Mouse (Mus musculus) mouse embryonic stem cell (cell line): Measurements from ENCODE around the gene Kmt2b.

Experiments used
- in situ Hi-C, 2 experiments: fragments of 300-500 bp; cut with MboI; formaldehyde crosslinking; loops; 1 replicate in 1 of 2; 3 replicates in 1 of 2; pipeline ENCODE4 v1.14.3; 2019 to 2020; ENCODE audit warnings: low sequenced_read_pairs in 2 of 2, low pct_unique_long_range_greater_than_20kb in 1 of 2, mixed read lengths in 1 of 2; ENCODE audit not compliant: unreplicated experiment in 1 of 2

Kmt2b gene

GRCm38 (mm10) chr7:30604944-30605343, 16.4 kb upstream of the Kmt2b start:
- in situ Hi-C loops = no loop called here

- in situ Hi-C loops = no loop called here
Observed at GRCm38 (mm10) chr7:30604424-30604823, 15.9 kb upstream of the Kmt2b start.

- in situ Hi-C loops = no loop called here
Observed at GRCm38 (mm10) chr7:30602583-30602982, 14.1 kb upstream of the Kmt2b start.

- in situ Hi-C loops = no loop called here
Observed at GRCm38 (mm10) chr7:30600651-30601050, 12.1 kb upstream of the Kmt2b start.

DNA sequence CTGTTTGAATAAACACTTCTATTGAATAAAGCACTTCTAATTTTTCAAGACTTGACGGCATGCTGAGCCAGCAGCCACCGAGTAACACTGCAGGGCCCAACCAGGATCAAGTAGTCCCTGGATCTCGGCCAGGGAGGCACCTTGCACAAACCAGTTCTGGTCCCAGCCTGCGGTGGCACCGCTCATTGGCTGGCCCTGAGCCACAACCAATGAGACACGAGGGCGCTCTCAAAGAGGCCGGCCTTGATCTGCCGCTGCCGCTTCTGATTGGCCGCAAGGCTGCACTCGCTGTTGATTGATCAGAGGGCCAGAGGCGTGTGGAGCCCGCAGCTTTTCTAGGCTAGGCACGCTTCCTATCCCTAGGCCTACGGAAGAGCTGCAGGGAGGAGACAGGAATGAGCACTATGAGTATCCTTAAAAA, 11.4 kb upstream of the Kmt2b start:
- in situ Hi-C loops = no loop called here

DNA sequence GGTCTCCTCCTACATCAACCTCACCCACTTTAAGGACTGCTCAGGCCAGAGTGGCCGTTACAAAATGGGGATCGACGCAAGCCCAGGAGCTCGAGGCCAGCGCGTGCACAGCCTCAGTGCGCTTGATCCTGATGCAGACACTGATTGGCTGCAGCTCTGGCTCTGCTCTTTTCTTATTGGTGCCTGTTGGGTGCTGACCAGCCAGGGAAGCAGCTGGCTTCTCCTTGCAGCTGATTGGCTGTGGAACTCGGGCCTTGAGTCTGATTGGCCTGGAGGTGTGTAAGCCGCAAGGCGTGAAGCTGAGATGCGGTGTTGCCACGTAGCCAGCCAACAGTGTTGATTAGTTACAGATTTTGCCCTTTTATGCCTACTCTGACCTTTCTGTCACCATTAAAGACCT, 10.3 kb upstream of the Kmt2b start, which contains the start of gene Zbtb32:
TSS of gene Zbtb32 (minus strand) at position 124 of the 400 bp plus-strand sequence.
- in situ Hi-C loops = no loop called here

DNA sequence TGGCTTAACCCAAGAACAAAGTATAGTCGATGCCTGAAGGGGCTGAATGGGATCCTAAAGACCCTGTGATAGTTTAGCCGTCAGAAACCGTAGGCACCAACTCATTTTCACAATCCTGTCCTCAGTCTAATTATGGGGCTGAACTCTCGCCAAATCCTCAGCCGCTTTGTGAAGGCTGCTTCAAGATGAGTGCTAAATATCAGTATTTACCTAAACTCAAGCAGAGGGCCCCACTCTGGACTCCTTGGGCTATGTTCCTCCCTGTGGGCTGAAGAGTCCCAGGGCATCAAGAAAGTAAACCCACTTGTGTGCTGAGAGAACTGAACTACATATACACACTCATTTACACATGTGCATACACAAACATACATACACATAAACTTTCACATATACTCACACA, 8.3 kb upstream of the Kmt2b start:
- in situ Hi-C loops = no loop called here

- in situ Hi-C loops = no loop called here
Observed at GRCm38 (mm10) chr7:30596093-30596492, 7.6 kb upstream of the Kmt2b start.

DNA sequence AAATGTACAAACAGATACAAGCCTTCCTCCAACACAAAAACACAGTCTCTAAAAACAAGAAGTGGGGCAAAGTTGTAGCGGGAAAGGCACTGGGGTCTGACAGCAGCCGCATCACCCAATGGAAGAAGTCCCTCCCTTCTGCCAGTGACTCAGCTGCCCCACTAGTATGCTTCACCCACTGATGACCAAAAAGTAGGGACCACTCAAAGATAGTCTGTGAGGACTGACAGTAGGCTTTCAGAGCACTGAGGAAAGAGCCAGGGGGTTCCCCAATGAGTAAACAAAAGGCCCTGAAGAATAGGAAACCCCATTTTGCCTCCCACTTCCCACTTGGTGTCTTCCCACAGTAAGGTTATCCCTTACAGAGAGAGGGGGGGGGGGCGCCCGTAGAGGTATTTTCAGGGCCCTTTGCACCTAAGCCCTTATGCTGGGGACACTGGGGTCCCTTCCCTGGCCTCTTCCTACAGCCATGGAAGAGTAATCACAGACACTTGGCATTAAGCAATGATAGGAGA, 6.0 kb upstream of the Kmt2b start:
- in situ Hi-C loops = no loop called here

GRCm38 (mm10) chr7:30593579-30594509, 5.3 kb upstream of the Kmt2b start:
- in situ Hi-C loops = no loop called here

DNA sequence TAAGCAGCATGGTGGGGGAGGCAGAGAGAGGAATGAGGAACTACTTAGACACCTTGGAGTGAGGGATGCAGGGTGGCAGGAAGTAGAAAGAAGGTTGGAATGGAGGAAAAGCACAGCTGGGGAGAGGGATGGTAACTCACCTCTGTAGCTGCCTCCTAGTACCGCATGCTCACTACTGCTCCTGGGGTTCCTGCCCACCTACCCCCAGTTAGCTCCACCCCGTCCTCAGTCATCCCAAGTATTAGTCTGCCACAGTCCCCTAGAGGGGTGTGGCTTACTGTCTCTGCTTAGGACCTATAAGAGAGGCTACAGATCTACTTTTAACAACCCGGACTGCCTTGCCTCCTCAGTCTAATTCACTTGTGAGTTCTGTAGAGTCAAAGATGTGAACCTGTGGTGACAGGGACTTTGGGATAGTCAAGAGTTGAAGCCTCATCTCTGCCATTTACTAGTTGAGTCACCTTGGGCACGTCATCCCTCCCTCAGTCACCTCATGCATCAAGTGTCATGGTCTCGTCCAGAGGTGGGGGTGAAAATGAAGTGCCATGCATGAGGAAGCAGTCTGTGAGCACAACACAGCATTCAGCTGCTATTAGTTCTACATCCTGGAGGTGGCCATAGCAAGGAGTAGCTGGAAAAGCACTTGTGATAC, 4.4 kb upstream of the Kmt2b start:
- in situ Hi-C loops = no loop called here

GRCm38 (mm10) chr7:30591605-30591951, 3.1 kb upstream of the Kmt2b start:
- in situ Hi-C loops = no loop called here

DNA sequence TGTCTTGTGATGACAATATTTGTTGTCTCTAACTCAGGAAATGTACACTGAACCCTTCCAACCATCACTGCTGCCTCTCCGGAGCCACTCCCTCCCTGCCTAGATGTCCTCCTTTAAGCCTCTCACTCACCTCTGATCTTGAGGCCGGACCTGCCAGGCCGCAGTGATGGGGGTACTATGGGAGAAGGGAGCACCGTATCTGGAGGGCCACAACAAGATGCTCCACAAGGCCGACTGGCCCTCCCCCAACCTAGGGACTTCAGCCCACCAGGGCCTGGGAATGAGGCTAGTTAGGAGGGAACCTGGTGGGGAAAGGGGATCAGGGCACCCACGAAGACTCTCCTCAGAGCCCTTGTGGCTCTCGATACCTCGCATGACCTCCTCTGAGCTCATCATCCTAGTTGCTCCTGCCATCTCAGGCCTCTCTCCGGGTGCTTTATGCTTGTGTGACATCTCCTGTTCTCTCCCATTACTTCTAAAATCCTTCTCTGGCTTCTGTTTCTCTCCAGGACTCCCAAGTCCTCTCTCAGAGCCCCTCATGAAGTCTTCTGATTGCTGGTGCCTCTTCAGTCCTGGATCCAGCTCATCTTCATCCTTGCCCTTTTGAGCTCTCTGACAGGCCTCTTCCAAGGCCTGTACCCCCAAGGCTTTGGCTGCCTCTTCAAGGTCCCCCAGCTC, 2.5 kb upstream of the Kmt2b start:
- in situ Hi-C loops = no loop called here

DNA sequence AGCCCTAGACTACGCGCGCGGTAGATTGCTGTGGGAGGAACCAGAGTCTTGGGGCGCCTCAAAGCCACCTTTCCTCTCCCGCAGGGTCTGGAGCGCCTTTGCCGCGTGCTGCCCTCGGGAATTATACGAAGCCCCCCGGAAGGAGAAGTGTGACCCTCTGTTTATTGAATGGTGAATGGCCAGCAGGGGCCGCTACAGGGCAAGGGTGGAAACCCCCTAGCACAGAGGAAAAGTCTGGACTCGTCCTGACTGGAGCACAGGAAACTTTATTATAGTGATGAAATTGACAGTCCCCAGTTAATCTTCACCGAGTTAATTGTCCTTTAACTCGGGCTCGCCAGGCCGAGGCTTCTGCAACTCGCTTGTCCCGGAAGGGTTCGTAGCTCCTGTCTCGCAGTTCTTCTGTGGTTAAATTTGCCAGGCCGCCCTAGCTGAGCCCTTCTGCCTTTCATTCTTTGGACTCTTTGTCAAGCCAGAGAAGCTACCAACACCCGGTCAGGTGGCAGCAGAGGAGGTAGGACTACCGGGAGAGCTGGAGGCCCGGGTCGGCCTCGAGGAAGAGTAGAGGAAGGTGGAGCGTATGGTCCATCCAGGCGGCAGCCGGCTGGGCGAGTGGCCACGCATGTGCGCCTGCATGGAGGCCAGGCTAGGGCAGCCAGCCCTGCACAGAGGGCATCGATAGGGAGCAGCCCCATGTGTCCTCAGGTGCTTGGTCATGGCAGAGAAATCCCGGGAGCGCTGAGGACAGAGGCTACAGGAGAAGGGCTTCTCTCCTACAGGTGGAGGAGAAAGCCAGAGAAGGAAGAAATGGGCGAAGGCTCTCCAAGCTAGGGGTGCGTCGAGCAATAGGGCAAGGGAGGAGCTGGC, 1.1 kb upstream of the Kmt2b start:
- in situ Hi-C loops = no loop called here

- in situ Hi-C loops = no loop called here
Observed at GRCm38 (mm10) chr7:30587842-30588667, 471 bp downstream of the Kmt2b start.

GRCm38 (mm10) chr7:30586455-30587020, 2.0 kb downstream of the Kmt2b start:
- in situ Hi-C loops = no loop called here

DNA sequence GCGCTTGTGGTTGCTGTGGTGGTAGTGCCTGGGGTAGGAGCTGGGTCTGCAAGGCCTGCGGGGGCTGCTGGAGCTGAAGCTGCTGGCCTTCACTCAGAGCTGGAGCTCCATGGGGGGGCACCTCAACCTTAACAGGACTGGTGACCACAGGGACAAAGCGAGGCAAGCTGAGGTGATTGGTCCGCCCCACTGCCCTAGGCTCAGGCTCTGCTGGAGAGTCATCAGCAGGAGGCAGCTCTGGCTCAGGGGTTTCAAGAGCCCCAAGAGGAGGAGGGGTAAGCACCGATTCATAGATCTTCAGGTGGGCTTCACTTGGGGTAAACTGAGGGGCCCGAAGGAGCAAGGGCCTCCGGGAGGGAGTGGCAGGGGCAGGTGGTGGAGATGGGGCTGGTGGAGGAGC, 3.4 kb downstream of the Kmt2b start:
- in situ Hi-C loops = no loop called here
